Comparison of ENCODE assay signal across 23 mouse cellular contexts in genomic region chr13:32670782-32671181, GRCm38 (mm10).
DNase-seq lines count a peak whose midpoint lies in the region; ATAC-seq and TF ChIP-seq lines count a peak whose summit lies in the region.
"Had no signal": no experiment of that assay in that cellular context is flagged by ENCODE, and none has a peak within 500 bp of the region (broad histone marks: within the 10 kb centered on the region; RNA-seq: fewer than 3 reads in every experiment).

No protein-coding gene starts in this region.

- no peaks in the 10 kb centered on the region for H3K9me3 ChIP-seq in heart, embryonic 10.5 days
- no peaks in the 10 kb centered on the region for H3K9me3 ChIP-seq in heart, embryonic 14.5 days (ENCODE audit: control insufficient read depth, low read length)
- H3K9me3 ChIP-seq in liver, postnatal 0 days (ENCODE audit: low read length) = no peaks in the 10 kb centered on the region
- no peaks in the 10 kb centered on the region for H3K9me3 ChIP-seq in lung, postnatal 0 days (ENCODE audit: low read length)
- H3K9me3 ChIP-seq: embryonic facial prominence, embryonic 15.5 days; forebrain, embryonic 10.5 days; hindbrain, embryonic 12.5 days had no signal

- H3K9ac ChIP-seq in heart, embryonic 14.5 days (ENCODE audit: low read length) = no peak overlapping the region
- H3K9ac ChIP-seq in liver, postnatal 0 days (replicated peaks) = no peak overlapping the region
- no peak overlapping the region for H3K9ac ChIP-seq in lung, postnatal 0 days (replicated peaks; ENCODE audit: low read depth)
- H3K9ac ChIP-seq: embryonic facial prominence, embryonic 15.5 days; hindbrain, embryonic 12.5 days had no signal

- TF ChIP-seq CTCF in liver, postnatal 0 days (IDR thresholded peaks at IDR 0.05; ENCODE audit: low read depth) = no peak
- TF ChIP-seq CTCF in lung, postnatal 0 days (IDR thresholded peaks at IDR 0.05) = no peak

- 35% methylated on average over 7 of the region's 7 CpGs for WGBS in heart, embryonic 10.5 days
- 23% methylated on average over 7 of the region's 7 CpGs for WGBS in heart, embryonic 14.5 days
- WGBS in liver, postnatal 0 days (ENCODE audit: insufficient replicate concordance) = 40% methylated on average over 7 of the region's 7 CpGs
- WGBS in lung, postnatal 0 days = 27% methylated on average over 7 of the region's 7 CpGs

- intact Hi-C loops in heart, postnatal 14 days (cut with DNase I) = no loop called here

- DNase-seq in heart, embryonic 10.5 days (ENCODE audit: low spot score) = no peak
- DNase-seq in heart, adult 18-20 months = no peak
- DNase-seq in heart, postnatal 14 days = no peak
- DNase-seq in liver, postnatal 0 days = no peak
- no peak for DNase-seq in liver
- no peak for DNase-seq in lung, postnatal 0 days (ENCODE audit: low spot score)
- no peak for DNase-seq in lung, postnatal 10 days
- DNase-seq: adrenal gland, postnatal 10 days; cerebellum, adult 11 months; cerebellum, adult 8-10 months; cerebellum, postnatal 14 days; embryo, embryonic 11 days; gastrocnemius, adult 2 months; gastrocnemius, postnatal 25 days had no signal

- no peak overlapping the region for H3K4me3 ChIP-seq in heart, embryonic 10.5 days
- no peak overlapping the region for H3K4me3 ChIP-seq in heart, embryonic 14.5 days (ENCODE audit: control insufficient read depth in 1 of 2, insufficient read depth in 1 of 2, low read depth in 1 of 2, low read length in 2 of 2)
- no peak overlapping the region for H3K4me3 ChIP-seq in liver, postnatal 0 days (ENCODE audit: low read depth, low read length)
- no peak overlapping the region for H3K4me3 ChIP-seq in lung, postnatal 0 days (ENCODE audit: low read depth, low read length)
- H3K4me3 ChIP-seq: embryonic facial prominence, embryonic 15.5 days; erythroblast, embryonic 14.5 days; forebrain, embryonic 10.5 days; gastrocnemius, adult 2 months; hindbrain, embryonic 12.5 days had no signal

- H3K4me1 ChIP-seq in heart, embryonic 10.5 days = peaks cover 14% of the 10 kb centered on the region
- no peaks in the 10 kb centered on the region; a peak in 1 of 4 replicates for H3K4me1 ChIP-seq in heart, embryonic 14.5 days (ENCODE audit: control insufficient read depth in 2 of 2, insufficient read depth in 2 of 2, low read length in 2 of 2)
- H3K4me1 ChIP-seq in liver, postnatal 0 days (ENCODE audit: insufficient read depth) = no peaks in the 10 kb centered on the region
- no peaks in the 10 kb centered on the region for H3K4me1 ChIP-seq in lung, postnatal 0 days (ENCODE audit: insufficient read depth, low read depth, low read length)
- H3K4me1 ChIP-seq: embryonic facial prominence, embryonic 15.5 days; forebrain, embryonic 10.5 days; hindbrain, embryonic 12.5 days had no signal

- H3K36me3 ChIP-seq in heart, embryonic 10.5 days = no peaks in the 10 kb centered on the region
- H3K36me3 ChIP-seq in heart, embryonic 14.5 days (ENCODE audit: control insufficient read depth, insufficient read depth, low read length) = no peaks in the 10 kb centered on the region
- no peaks in the 10 kb centered on the region for H3K36me3 ChIP-seq in liver, postnatal 0 days (replicated peaks; ENCODE audit: insufficient read depth, low read length)
- H3K36me3 ChIP-seq in lung, postnatal 0 days (ENCODE audit: insufficient read depth, low read length) = no peaks in the 10 kb centered on the region
- H3K36me3 ChIP-seq: embryonic facial prominence, embryonic 15.5 days; forebrain, embryonic 10.5 days; hindbrain, embryonic 12.5 days had no signal

- peak overlapping the region; percentile 11; the same call in 1 of the 2 replicates for H3K4me2 ChIP-seq in heart, embryonic 14.5 days (ENCODE audit: low read length)
- H3K4me2 ChIP-seq in liver, postnatal 0 days (ENCODE audit: low read depth, low read length) = peak overlapping the region; percentile 27; the same call in 1 of the 2 replicates
- peak overlapping the region; percentile 19 for H3K4me2 ChIP-seq in lung, postnatal 0 days (replicated peaks; ENCODE audit: low read depth, low read length)
- H3K4me2 ChIP-seq: embryonic facial prominence, embryonic 15.5 days; hindbrain, embryonic 12.5 days had no signal

- no peak for TF ChIP-seq EP300 in liver, postnatal 0 days (IDR thresholded peaks at IDR 0.05; ENCODE audit: low read depth)
- no peak for TF ChIP-seq EP300 in lung, postnatal 0 days (IDR thresholded peaks at IDR 0.05)

- ATAC-seq in heart, embryonic 14.5 days (ENCODE audit: insufficient number of reproducible peaks, insufficient read depth, low FRiP score, low read depth) = no peak
- ATAC-seq in liver, postnatal 0 days = no peak
- no peak for ATAC-seq in lung, postnatal 0 days
- ATAC-seq: forebrain, embryonic 14.5 days; hindbrain, embryonic 16.5 days; inflammation-experienced regulatory T-cells, adult 6 months; intestine, postnatal 0 days had no signal

- H3K27ac ChIP-seq in heart, embryonic 10.5 days = peak overlapping the region; percentile 47; the same call in 1 of the 2 replicates
- peak overlapping the region in 1 of 2 experiments; percentile 6; a peak in 2 of 4 replicates for H3K27ac ChIP-seq in heart, embryonic 14.5 days (replicated peaks in 1 of 2; ENCODE audit: control insufficient read depth in 1 of 2, insufficient read depth in 1 of 2, low read depth in 2 of 2, low read length in 2 of 2)
- H3K27ac ChIP-seq in liver, postnatal 0 days (ENCODE audit: low read depth) = peak overlapping the region; percentile 44; the same call in 1 of the 2 replicates
- H3K27ac ChIP-seq in lung, postnatal 0 days (ENCODE audit: low read length) = no peak overlapping the region
- H3K27ac ChIP-seq: embryonic facial prominence, embryonic 15.5 days; forebrain, embryonic 10.5 days; gastrocnemius, adult 2 months; hindbrain, embryonic 12.5 days had no signal

- H3K27me3 ChIP-seq in heart, embryonic 10.5 days (ENCODE audit: insufficient read depth, poor library complexity, severe bottlenecking) = peaks cover 27% of the 10 kb centered on the region
- H3K27me3 ChIP-seq in heart, embryonic 14.5 days (ENCODE audit: control insufficient read depth, insufficient read depth, low read length) = peaks cover 24% of the 10 kb centered on the region; the same call in 1 of the 2 replicates
- H3K27me3 ChIP-seq in liver, postnatal 0 days (ENCODE audit: insufficient read depth, low read length) = no peaks in the 10 kb centered on the region
- no peaks in the 10 kb centered on the region for H3K27me3 ChIP-seq in lung, postnatal 0 days (replicated peaks; ENCODE audit: insufficient read depth, low read length)
- H3K27me3 ChIP-seq: embryonic facial prominence, embryonic 15.5 days; hindbrain, embryonic 12.5 days had no signal
